Mouse (Mus musculus) heart, adult 2 months (tissue): ENCODE measurements around the gene Ephb2.

Experiments
- CTCF ChIP-seq: fragments of 200-600 bp; IDR thresholded peaks from 2 replicates; pipeline ENCODE4 v1.8.1; 2022; ENCODE audit warnings: antibody characterized with exemption, mild to moderate bottlenecking, moderate library complexity
- POLR2A ChIP-seq: fragments of 200-500 bp; IDR thresholded peaks from 2 replicates; pipeline ENCODE4 v1.6.1; 2011; ENCODE audit warnings: mild to moderate bottlenecking, low read depth, low read length, control low read depth; ENCODE audit not compliant: insufficient read depth

DNA sequence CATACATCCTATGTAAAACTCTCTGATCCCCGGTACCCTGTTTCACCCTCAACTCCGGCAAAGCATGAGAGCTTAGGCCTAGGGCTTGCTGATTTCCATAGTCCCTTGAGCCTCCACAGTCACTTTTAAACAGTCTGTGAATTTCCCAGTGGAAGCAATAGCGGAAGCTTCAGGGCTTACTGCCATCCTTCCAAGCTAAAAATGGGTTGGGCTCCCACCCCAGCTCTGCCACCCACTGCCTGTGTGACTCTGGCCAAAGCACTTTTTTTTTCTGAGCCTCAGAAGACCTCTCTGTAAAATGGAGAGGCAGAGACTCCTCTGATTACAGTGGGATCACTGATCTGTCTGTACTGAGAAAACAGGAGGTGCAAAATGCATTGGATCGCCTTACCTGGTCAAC, 12.8 kb upstream of the Ephb2 start:
- TF ChIP-seq POLR2A (no peak), CTCF (no peak)
